Mouse (Mus musculus): ENCODE measurements around the gene Proz. TPM values are rescaled to one million over a fixed set of nuclear protein-coding genes. Genes with fewer than 3 reads are reported as not detected.
"Not testable (repeated sequence)": the region's sequence is repeated elsewhere in the genome, so short reads cannot be mapped to it uniquely, and the experiment has no call there.

The Proz gene
- total RNA-seq (2022): not detected

DNA sequence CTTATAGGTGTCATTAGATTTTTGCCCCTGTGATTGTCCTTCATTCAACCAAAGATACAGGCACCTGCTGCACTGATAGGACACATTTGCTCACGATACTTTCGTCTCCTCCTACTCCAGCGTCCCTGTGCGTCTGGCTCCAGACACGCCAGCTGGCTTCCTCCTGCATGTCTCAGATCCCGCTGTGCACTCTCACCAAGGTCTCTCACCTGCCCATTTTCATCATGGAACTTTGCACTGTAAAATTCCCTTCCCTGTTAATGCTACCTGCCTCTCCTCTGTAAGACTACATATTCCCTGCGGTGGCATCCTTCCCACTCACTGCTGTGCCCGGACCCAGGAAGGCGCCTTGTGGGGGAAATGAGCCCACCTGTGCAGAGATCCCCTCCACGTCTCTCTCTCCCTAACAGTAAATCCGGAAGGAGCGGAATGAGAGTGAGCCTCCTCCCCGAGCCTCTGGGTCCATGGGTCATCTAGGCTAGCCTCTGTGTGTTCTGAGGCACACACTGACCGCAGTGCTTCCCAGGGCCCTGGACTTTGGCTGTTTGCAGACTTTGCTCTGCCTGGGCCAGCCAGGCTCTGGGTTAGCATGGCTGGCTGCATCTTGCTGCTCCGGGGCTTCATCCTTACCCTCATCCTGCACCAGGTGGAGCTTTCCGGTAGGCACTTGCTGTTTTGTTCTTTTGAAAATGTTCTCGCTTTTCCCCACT, at the start of gene Proz:
Proz (plus strand) TSS at position 474 of the 710 bp plus-strand sequence.
- DNase-seq (ENCODE audit: low spot score in 2 of 2): no peak

DNA sequence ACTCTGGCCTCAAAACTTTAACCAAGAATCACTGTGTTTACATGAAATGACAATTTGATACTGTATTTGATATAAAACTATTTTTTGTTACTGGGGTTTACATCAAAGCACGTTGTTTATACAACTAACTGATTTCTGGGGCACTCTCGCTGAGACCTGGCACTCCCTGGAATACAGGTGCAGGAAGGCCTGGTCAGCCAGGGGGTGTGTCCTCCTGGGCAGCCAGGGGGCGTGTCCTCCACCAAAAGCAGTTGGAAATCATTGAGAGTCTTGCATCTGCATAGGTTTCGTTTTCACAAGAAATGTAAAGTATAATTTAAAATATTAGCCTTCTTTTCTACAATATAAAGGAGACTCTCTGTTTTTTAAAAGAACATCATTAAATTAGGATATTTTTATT, 41.2 kb upstream of the Proz start:
- no peak for DNase-seq (ENCODE audit: low spot score in 2 of 2)

DNA sequence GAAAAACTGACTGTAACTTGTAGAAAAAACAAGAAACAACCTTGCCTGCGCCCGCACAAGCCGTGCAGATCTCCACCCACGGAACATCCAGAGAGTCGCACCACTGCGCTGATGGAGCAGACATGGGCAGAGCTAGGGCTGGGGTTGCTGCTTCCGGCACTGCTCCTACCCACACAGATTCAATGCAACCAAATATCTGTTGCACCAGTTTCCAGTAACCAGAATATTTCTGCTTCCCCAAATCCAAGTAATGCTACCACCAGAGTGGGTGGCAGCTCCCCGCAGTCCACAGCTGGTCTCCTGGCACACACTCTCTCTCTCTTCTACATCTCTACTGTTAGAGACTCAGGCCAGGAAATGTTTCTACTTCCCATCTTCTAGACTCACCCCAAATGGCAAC, 38.9 kb upstream of the Proz start:
- DNase-seq (ENCODE audit: low spot score in 2 of 2): peak; percentile 38 to 41

DNA sequence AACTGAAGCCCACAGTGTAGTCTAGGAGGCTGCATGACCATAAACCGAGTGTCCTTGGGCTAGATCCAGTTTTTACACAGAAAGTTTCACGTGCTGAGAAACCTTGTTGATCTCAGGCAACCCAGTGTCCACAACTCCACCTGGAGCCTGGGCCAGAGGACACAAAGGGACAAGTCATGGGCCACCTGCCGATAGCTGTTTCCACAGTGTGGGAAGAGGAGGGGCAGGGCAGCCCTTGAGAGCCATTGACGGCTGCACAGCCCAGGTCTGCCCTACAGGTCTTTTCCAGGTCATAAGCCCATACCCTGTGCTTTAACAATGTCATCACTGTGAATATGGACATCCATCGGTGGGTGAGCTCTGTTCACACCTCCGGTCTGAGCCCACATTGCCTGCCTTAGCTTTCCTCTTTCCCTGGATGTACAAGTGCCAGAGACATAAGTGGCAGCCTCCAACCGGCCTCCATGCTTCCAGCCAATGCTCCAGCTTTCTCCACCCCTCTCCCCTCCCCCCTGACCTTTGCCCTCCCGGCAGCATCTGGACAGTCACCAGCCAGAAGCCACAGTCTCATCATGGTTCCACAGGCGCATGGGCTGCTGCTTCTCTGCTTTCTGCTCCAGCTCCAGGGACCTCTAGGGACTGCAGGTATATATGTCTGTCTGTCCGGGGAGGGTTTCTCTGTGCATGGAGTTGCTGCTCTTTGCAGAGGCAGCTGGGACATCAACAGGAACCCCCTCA, 35.1 kb upstream of the Proz start, which contains the start of gene F7:
F7 (plus strand) TSS at position 548 of the 738 bp plus-strand sequence.
- no peak for DNase-seq (ENCODE audit: low spot score in 2 of 2)

DNA sequence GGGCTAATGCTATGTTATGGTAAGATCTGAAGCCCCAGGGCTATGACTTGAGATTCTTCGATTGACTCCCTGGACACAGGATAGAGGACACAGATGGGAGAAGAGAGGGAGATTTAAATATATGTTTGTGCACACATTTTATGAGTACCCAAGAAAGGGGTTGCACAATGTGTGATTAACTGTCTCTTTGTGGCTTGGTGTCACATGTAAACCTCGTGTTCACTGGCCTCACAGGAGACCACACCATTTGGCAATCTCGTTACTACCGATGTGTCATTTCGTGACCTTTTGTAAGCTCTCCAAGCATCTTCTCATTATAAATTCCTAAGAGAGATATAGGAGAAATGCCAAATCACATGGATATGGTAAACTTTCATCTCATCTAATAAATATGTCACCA, 33.1 kb upstream of the Proz start:
- no peak for DNase-seq (ENCODE audit: low spot score in 2 of 2)

DNA sequence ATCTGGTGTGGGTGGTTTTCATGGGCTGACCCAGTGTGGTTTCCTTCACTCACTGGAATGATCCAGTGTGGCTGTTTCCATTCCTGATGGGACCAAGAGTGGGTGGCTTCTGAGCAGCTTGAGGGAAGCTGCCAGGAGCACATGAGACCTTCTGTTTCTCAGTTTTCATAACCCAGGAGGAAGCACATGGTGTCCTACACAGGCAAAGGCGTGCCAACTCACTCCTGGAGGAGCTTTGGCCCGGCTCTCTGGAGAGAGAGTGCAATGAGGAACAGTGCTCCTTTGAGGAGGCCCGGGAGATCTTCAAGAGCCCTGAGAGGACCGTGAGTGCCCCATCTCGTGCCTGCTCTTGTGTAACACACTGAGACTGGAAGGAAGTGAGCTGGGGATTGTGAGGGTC, 32.2 kb upstream of the Proz start:
- DNase-seq (ENCODE audit: low spot score in 2 of 2): peak; percentile 70

DNA sequence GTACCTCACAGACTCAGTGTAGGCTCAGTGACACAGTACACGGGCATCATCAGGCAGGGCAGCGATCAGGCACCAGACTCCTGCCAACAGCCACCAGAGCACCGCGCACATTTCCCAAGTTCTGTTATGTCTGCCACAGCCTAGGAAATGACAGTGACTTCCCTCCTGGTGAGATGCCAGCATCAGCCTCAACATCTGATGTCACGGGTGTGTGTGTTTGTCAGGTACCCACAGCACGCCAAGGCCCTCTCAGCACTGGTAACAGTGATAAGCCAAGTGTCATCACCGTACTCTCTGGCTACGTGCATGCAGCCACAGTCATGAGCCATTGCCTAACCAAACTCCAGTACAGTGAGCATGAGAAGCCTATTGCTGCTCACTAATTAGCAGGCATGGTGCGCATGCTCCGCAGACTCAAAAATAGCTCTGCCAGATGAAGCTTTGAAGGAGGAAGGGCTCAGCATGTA, 24.3 kb upstream of the Proz start:
- DNase-seq (ENCODE audit: low spot score in 2 of 2): peak; percentile 46 to 56

DNA sequence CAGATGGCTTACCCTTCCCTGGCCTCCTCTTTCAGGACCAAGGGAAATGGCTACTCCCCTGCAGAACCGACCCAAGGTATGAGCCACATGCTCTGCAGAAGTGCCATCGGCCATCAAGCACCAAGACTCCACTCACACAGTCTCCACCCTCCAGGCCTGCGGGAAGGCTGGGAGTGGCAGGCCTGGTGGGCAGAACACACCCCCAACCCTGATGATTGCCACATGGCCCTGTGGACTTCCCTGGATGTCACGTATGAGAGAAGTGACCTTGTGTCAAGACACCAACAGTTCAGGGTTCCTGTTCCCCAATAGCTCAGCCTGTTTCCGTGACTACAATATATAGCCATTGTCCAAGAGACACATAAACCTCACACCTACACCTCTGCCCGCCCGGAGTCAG, 23.7 kb upstream of the Proz start, which contains the start of gene F10:
F10 (plus strand) TSS at position 294 of the 400 bp plus-strand sequence.
- DNase-seq (ENCODE audit: low spot score in 2 of 2): no peak

DNA sequence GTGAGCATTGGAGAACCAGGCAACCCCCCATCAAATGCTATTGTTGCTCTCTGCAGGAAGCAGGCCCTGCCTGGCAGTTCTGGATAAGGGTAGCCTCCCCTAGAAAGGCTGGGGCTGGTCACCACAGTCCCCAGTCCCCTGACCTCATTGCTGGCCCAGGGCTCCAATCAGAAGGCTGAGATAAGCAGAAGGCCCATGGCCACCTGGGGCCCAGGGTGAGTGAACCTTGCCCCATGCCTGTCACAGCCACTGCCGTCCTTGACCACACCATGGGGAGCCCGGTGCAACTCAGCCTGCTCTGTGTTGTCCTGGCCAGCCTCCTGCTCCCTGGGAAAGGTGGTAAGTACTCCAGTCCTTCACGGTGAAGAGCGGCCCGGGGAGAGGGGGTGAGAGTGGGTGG, 23.1 kb upstream of the Proz start:
- no peak for DNase-seq (ENCODE audit: low spot score in 2 of 2)

DNA sequence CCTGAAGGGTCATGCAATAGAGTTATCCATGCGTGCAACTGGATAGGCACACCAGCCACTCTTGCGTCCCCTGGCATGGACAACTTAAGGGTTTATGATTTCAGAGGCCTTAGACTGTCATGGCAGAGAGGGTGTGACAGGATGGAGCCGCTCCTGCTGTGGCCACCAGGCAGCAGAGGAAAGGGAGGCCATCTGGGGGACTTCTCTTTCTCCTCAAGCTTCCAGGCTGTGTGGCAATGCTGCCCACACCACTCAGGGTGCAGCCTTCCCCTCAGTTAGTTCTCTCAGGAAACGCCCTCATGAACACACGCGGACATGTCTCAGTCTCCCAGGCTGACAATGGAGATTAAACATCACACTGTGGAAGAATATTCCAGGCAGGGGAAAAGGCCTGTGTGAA, 21.7 kb upstream of the Proz start:
- DNase-seq (ENCODE audit: low spot score in 2 of 2): no peak

DNA sequence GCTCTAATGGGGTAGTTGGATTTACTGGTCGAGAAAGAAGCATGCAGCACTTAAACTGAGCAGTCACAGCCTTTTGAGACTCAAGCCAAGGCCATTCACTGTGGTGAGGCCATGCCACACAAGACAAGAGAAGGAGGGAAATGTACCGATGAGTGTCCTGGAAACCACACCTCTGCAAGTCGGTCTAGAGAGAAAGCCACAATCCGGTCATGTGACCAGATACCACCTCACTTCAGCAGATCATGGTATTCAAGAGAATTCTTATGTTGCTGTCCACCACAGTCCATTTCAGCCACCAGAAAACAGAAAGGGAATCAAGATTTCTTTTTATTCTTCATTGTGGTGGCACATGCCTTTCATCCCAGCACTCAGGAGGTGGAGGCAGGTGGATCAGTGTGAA, 19.3 kb upstream of the Proz start:
- DNase-seq (ENCODE audit: low spot score in 2 of 2): no peak

DNA sequence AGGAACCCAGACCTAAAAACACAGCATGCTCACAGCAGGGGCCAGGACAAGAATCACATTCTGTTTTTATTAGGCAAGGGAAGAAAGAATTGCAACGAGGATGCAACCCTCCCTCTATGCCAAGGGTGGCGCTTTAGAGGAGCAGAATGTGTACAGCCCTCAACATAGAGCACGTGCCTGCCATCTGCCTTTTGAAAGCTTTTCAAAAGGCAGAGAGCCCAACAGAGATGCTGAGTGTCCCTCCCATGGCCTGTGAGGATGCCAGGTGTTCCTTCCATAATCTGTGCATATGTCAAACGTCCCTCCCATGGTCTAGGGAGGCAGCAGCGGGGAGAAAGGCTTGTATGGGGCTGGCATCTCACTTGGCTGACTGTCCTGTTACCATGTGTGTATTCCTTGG, 13.1 kb upstream of the Proz start:
- DNase-seq (ENCODE audit: low spot score in 2 of 2): no peak

DNA sequence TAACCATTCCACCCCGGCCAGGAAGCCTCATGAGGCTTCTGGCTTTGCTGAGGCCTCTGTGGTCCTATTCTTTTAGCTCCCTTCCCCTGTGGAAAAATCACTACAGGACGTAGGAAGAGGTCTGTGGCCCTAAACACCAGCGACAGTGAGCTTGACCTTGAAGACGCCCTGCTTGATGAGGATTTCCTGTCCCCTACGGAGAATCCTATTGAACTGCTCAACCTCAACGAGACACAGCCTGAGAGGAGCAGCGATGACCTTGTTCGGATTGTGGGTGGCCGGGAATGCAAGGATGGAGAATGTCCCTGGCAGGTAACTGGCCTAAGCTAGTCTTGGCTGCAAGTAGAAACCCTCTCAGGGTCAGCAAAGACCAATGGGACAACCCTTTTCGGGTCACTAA, 10.2 kb upstream of the Proz start:
- DNase-seq (ENCODE audit: low spot score in 2 of 2): no peak

DNA sequence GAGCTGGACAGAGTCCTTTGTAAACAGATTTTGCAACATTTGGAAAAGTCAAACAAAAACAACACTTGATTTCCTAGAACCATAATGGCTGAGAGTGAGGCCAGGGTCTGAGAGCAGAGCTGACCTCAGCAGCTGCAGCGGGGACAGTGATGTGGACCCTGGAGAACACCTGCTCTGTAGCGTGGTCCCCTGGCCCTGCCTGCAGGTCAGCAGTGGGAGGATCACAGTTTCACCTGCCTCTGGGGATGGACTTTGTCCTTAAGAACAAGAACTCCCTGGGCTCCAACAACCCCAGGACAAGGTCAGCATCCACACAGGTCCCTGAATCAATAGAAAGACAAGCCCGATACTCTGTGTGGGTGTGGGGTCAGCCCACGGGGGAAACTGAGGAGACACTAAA, 3.4 kb upstream of the Proz start:
- DNase-seq (ENCODE audit: low spot score in 2 of 2): no peak

DNA sequence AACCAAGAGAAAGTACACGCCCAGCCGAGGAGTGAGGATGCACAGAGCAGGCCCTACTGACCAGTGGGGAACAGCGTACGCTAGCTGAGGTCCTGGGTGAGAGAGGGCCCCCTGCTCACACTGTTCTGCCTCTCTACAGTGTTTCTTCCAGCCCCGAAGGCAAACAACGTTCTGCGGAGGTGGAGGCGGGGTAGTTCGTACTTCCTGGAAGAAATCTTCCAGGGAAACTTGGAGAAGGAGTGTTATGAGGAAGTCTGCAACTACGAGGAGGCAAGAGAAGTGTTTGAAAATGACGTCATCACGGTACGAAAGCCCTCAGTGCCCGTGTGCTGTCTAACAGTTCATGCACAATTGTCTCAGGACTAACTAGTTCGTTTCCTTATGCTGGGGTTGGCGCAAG, 2.4 kb downstream of the Proz start:
- no peak for DNase-seq (ENCODE audit: low spot score in 2 of 2)

DNA sequence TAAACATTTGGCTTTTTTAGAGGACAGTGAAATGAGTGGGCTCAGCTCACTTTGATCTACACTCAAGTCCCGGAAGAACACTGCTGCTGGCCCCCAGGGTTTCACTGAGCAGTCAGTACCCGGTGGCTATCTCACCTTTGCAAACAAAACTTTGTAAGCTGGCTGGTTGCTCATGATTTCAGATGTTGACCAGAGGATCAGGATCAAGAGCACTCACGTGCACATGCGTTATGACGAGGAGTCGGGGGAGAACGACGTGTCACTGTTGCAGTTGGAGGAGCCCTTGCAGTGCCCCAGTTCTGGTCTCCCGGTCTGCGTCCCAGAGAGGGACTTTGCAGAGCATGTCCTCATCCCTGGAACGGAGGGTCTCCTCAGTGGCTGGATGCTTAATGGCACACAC, 12.5 kb downstream of the Proz start:
- no peak for DNase-seq (ENCODE audit: low spot score in 2 of 2)

DNA sequence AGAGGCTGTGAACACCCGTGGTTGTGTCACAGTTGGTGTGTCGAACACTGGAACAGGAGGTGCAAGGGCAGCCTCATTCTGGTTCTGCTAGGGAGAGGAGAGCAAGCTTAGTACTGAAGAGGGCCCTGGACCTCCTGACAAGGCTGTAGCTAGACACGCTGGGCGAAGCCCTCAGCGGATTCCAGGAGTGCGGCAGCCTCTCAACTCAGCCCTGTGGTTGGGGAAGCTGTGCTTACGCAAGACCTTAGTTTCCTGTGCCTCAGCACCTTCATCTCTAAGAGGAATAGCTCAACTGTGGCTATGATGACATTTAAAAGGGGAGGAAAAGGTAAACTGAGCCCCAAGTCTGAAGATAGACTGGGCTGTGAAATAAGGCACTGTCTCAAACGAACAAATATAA, 14.3 kb downstream of the Proz start:
- DNase-seq (ENCODE audit: low spot score in 2 of 2): no peak

DNA sequence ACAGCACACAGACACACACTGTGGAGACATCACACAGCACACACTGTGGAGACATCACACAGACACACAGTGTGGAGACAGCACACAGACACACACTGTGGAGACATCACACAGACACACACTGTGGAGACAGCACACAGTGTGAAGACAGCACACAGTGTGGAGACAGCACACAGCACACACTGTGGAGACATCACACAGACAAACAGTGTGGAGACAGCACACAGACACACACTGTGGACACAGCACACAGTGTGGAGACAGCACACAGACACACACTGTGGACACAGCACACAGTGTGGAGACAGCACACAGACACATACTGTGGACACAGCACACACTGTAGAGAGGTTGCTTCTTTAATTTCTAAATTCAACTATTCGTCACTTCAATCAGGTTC, 14.9 kb downstream of the Proz start:
- DNase-seq (ENCODE audit: low spot score in 2 of 2): not testable (repeated sequence)

DNA sequence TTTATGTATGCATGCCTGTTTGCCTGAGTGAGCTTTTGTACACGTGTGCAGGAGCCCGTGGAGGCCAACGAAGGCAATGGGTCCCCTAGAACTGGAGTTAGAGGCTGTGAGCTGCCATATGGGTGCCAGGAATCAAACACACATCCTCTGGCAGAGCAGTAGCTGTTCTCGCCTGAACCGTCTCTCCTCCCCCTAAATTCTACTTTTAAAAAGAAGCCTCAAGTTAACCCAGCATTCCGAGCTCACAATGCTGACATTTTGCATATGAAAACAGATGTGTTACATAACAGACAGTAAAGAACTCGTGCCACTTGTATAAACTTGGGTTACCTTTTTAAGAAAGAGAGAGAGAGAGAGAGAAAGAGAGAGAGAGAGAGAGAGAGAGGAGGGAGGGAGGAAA, 16.8 kb downstream of the Proz start:
- DNase-seq (ENCODE audit: low spot score in 2 of 2): no peak

DNA sequence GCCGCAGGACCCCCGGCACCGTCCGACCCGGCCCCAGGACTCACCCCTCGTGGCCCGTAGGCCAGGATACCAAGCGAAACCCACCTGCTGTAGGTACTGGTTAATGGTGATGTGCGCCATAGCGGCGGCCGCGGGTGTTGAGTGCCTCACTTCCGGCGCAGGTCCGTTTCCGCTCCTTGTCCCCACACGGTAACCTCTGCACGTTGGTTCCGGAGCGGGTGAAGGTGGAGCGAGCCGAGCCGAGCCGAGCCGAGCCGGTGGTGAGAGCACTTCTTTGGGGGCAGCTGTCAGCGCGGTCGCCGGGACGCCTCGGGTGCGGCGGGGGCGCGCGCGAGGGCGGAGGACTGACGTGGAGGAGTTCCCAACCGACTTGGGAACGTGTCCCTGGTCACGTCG, 44.0 kb downstream of the Proz start:
- peak; percentile 83 to 90 for DNase-seq (ENCODE audit: low spot score in 2 of 2)

DNA sequence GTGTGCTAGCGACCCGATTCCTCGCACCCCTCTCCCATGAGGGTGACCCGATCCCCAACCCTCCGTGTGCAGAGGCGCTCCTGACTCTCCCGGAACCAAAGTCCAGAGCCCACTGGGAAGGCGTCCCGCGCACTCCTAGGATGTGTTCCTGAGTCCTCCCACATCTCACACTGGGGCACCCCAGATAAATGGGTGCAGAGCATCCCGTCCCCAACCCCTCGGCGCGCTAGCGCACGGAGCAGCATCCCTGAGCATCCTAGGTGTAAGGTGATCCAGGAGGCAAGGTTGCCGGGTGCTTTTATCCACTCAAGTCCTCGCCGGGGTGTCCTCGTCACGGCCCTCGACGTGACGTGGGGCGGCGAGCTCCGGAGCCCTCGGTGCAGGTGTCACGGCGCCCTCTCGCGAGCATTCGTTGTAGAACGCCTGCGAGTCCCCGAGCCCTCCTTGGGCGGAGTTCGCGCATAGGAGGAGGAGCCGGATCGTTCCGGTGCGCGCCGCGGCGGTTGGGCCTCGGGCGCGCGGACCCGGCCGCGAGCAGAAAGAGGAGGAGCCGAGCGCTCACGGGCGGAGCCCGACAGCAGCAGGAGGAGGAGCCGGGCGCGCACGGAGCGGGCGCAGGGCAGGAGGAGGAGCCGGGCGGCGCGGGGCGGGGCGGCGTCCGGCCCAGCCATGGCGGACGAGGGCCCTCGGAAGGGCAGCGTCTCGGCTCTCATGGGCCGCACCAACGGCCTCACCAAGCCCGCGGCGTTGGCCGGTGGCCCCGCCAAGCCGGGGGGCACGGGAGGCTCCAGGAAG, 44.6 kb downstream of the Proz start, which contains the start of the genes Pcid2 and Cul4a:
Pcid2 (minus strand) TSS at position 373 of the 795 bp plus-strand sequence.
Cul4a (plus strand) TSS at position 535 of the 795 bp plus-strand sequence.
- peak; percentile 95 for DNase-seq (ENCODE audit: low spot score in 2 of 2)

Data from layer of hippocampus, adult 8-10 months (tissue).